Mouse (Mus musculus): ENCODE data around the gene Ccdc18.

GRCm38 (mm10) chr5:108100196-108100595 is 32.5 kb upstream of the Ccdc18 start:
- TF ChIP-seq ZC3H11A (IDR thresholded peaks at IDR 0.05; ENCODE audit: borderline replicate concordance, low read depth, low read length) (no peak), ZNF384 (IDR thresholded peaks at IDR 0.05; ENCODE audit: low read depth, low read length) (no peak), HCFC1 (IDR thresholded peaks at IDR 0.05; ENCODE audit: borderline replicate concordance, insufficient read depth, low read length) (no peak), CHD2 (IDR thresholded peaks at IDR 0.05; ENCODE audit: low read depth, low read length) (no peak), MAFK (IDR thresholded peaks at IDR 0.05; ENCODE audit: insufficient read depth, low read depth, low read length) (no peak)
